Mouse (Mus musculus) ovary, adult 18-20 months (tissue): Measurements from ENCODE around the gene Dhh.

Experiments used
- DNase-seq: peaks from one replicate; pipeline ENCODE4 v3.0.0; 2022; ENCODE audit warnings: low spot score, mixed read lengths

Dhh gene

GRCm38 (mm10) chr15:98871916-98872888 is 26.1 kb downstream of the Dhh start:
- DNase-seq: peak; percentile 85

- DNase-seq: no peak
Observed at GRCm38 (mm10) chr15:98871070-98871915, 27.0 kb downstream of the Dhh start, which contains the start of gene Kmt2d. Gene Kmt2d (minus strand): TSS chr15:98871204.

GRCm38 (mm10) chr15:98870179-98871069 is 27.9 kb downstream of the Dhh start:
- no peak for DNase-seq

GRCm38 (mm10) chr15:98869342-98870178 is 28.8 kb downstream of the Dhh start:
- DNase-seq: no peak

GRCm38 (mm10) chr15:98868346-98869063 is 29.8 kb downstream of the Dhh start:
- no peak for DNase-seq

- DNase-seq: no peak
Observed at GRCm38 (mm10) chr15:98867321-98867720, 31.0 kb downstream of the Dhh start.

- no peak for DNase-seq
Observed at GRCm38 (mm10) chr15:98866501-98866900, 31.8 kb downstream of the Dhh start.

GRCm38 (mm10) chr15:98865771-98866170 is 32.6 kb downstream of the Dhh start:
- DNase-seq: no peak

- no peak for DNase-seq
Observed at GRCm38 (mm10) chr15:98864951-98865350, 33.4 kb downstream of the Dhh start.

GRCm38 (mm10) chr15:98863451-98863958 is 34.8 kb downstream of the Dhh start:
- DNase-seq: no peak

GRCm38 (mm10) chr15:98861701-98862410 is 36.5 kb downstream of the Dhh start:
- no peak for DNase-seq

GRCm38 (mm10) chr15:98860921-98861320 is 37.4 kb downstream of the Dhh start:
- no peak for DNase-seq

GRCm38 (mm10) chr15:98859319-98860043 is 38.9 kb downstream of the Dhh start:
- DNase-seq: no peak

GRCm38 (mm10) chr15:98854214-98854613 is 44.1 kb downstream of the Dhh start:
- DNase-seq: no peak

GRCm38 (mm10) chr15:98853161-98853937 is 45.0 kb downstream of the Dhh start:
- no peak for DNase-seq

GRCm38 (mm10) chr15:98852733-98853132 is 45.6 kb downstream of the Dhh start:
- DNase-seq: no peak

GRCm38 (mm10) chr15:98852071-98852470 is 46.3 kb downstream of the Dhh start:
- no peak for DNase-seq
